Comparison of ENCODE assay signal across 29 mouse cellular contexts in genomic region chr1:55732951-55733350, GRCm38 (mm10).
DNase-seq lines count a peak whose midpoint lies in the region; ATAC-seq and TF ChIP-seq lines count a peak whose summit lies in the region.
"Had no signal": no experiment of that assay in that cellular context is flagged by ENCODE, and none has a peak within 500 bp of the region (broad histone marks: within the 10 kb centered on the region; RNA-seq: fewer than 3 reads in every experiment).

No protein-coding gene starts in this region.

- H3K36me3 ChIP-seq in kidney, embryonic 14.5 days (ENCODE audit: control insufficient read depth, insufficient read depth, low read length): no peaks in the 10 kb centered on the region
- H3K36me3 ChIP-seq: G1E; heart, embryonic 12.5 days; hindbrain, embryonic 10.5 days; intestine, embryonic 15.5 days; limb, embryonic 15.5 days; lung, embryonic 15.5 days; midbrain, embryonic 15.5 days; neural tube, embryonic 12.5 days had no signal

- ATAC-seq in kidney, embryonic 14.5 days (ENCODE audit: low FRiP score, low TSS enrichment): no peak
- ATAC-seq: forebrain, embryonic 14.5 days; hindbrain, embryonic 16.5 days; intestine, embryonic 15.5 days; midbrain, embryonic 15.5 days; Patski had no signal

- no peak overlapping the region for H3K9ac ChIP-seq in kidney, embryonic 14.5 days (ENCODE audit: low read depth, low read length)
- H3K9ac ChIP-seq: heart, embryonic 12.5 days; intestine, embryonic 15.5 days; limb, embryonic 15.5 days; liver, embryonic 14.5 days; lung, embryonic 15.5 days; midbrain, embryonic 15.5 days; neural tube, embryonic 12.5 days had no signal

- no peak for TF ChIP-seq CTCF in cortical plate, adult 2 months (IDR thresholded peaks at IDR 0.05; ENCODE audit: extremely low read depth, insufficient read depth, low read length)
- TF ChIP-seq CTCF in cerebellum, adult 2 months (IDR thresholded peaks at IDR 0.05; ENCODE audit: borderline replicate concordance, insufficient read depth, low read depth, low read length): no peak

- 44% methylated on average over 3 of the region's 3 CpGs for whole genome bisulfite sequencing in kidney, embryonic 14.5 days
- 93% methylated on average over 3 of the region's 3 CpGs for WGBS in cerebellum, adult 2 months

- no peaks in the 10 kb centered on the region for H3K27me3 ChIP-seq in kidney, embryonic 14.5 days (ENCODE audit: control insufficient read depth, insufficient read depth, low read length)
- no peaks in the 10 kb centered on the region for H3K27me3 ChIP-seq in cerebellum, adult 2 months (ENCODE audit: control insufficient read depth, insufficient read depth, low read length)
- H3K27me3 ChIP-seq: CH12.LX; intestine, embryonic 15.5 days; limb, embryonic 15.5 days; lung, embryonic 15.5 days; midbrain, embryonic 15.5 days; neural tube, embryonic 12.5 days; Patski had no signal

- no peaks in the 10 kb centered on the region for H3K9me3 ChIP-seq in kidney, embryonic 14.5 days (ENCODE audit: control insufficient read depth, low read length)
- H3K9me3 ChIP-seq: G1E; hindbrain, embryonic 10.5 days; intestine, embryonic 15.5 days; limb, embryonic 15.5 days; lung, embryonic 15.5 days; midbrain, embryonic 15.5 days; neural tube, embryonic 12.5 days had no signal

- 0 out of 2 replicates have a peak, but pooled peaks cover 3% of the 10 kb centered on the region for H3K4me1 ChIP-seq in kidney, embryonic 14.5 days (ENCODE audit: control insufficient read depth, insufficient read depth, low read length)
- H3K4me1 ChIP-seq in cortical plate, adult 2 months (ENCODE audit: control insufficient read depth, insufficient read depth, low read length): peaks cover 1% of the 10 kb centered on the region; the same call in 1 of the 2 replicates
- H3K4me1 ChIP-seq in cerebellum, adult 2 months (ENCODE audit: control insufficient read depth, insufficient read depth, low read length): no peaks in the 10 kb centered on the region
- H3K4me1 ChIP-seq: hindbrain, embryonic 10.5 days; intestine, embryonic 15.5 days; limb, embryonic 15.5 days; lung, embryonic 15.5 days; midbrain, embryonic 15.5 days; neural tube, embryonic 12.5 days had no signal

- DNase-seq in kidney, adult 18-20 months: peak; percentile 20
- DNase-seq in adrenal gland, postnatal 10 days: peak; percentile 22
- DNase-seq in kidney, postnatal 10 days: peak; percentile 30
- no peak for DNase-seq in gastrocnemius, postnatal 25 days
- DNase-seq in cerebellum, adult 2 months: no peak
- DNase-seq: B cell, adult 2 months; cerebellum, adult 18-20 months; cerebellum, postnatal 36 days; gastrocnemius, postnatal 10 days; heart, adult 11 months; heart, postnatal 10 days; left cerebral cortex, postnatal 4 days; lung, postnatal 4 days; thymus, postnatal 36 days had no signal

- H3K27ac ChIP-seq in kidney, embryonic 14.5 days (ENCODE audit: low read depth, low read length): no peak overlapping the region
- peak overlapping the region; percentile 47; the same call in 1 of the 2 replicates for H3K27ac ChIP-seq in cortical plate, adult 2 months (ENCODE audit: insufficient read depth, low read length)
- H3K27ac ChIP-seq in cerebellum, adult 2 months (ENCODE audit: insufficient read depth, low read length): no peak overlapping the region; the same call in 1 of the 2 replicates
- H3K27ac ChIP-seq: hindbrain, embryonic 10.5 days; intestine, embryonic 15.5 days; limb, embryonic 15.5 days; liver, embryonic 14.5 days; lung, embryonic 15.5 days; midbrain, embryonic 15.5 days; neural tube, embryonic 12.5 days had no signal

- H3K4me3 ChIP-seq in kidney, embryonic 14.5 days (ENCODE audit: low read length): no peak overlapping the region
- H3K4me3 ChIP-seq in cortical plate, adult 2 months (ENCODE audit: insufficient read depth, low read length): no peak overlapping the region
- no peak overlapping the region for H3K4me3 ChIP-seq in cerebellum, adult 2 months (replicated peaks; ENCODE audit: insufficient read depth, low read depth, low read length)
- H3K4me3 ChIP-seq: heart, embryonic 12.5 days; hindbrain, embryonic 10.5 days; intestine, embryonic 15.5 days; limb, embryonic 15.5 days; lung, embryonic 15.5 days; midbrain, embryonic 15.5 days; neural tube, embryonic 12.5 days had no signal

- no peak for TF ChIP-seq POLR2A in cortical plate, adult 2 months (IDR thresholded peaks at IDR 0.05; ENCODE audit: extremely low read depth, insufficient read depth, low read length)
- TF ChIP-seq POLR2A in cerebellum, adult 2 months (IDR thresholded peaks at IDR 0.05; ENCODE audit: borderline replicate concordance, insufficient read depth, low read length): no peak

- no peak overlapping the region for H3K4me2 ChIP-seq in kidney, embryonic 14.5 days (replicated peaks; ENCODE audit: low read depth, low read length)
- H3K4me2 ChIP-seq: heart, embryonic 12.5 days; intestine, embryonic 15.5 days; limb, embryonic 15.5 days; lung, embryonic 15.5 days; midbrain, embryonic 15.5 days; neural tube, embryonic 12.5 days had no signal

Comparison
In these comparisons a context has a peak if more than half of its experiments do, and no peak if none do; other contexts are left out.
1. DNase-seq: peak in kidney, adult 18-20 months (single experiment), adrenal gland, postnatal 10 days (single experiment) and kidney, postnatal 10 days (single experiment); none in gastrocnemius, postnatal 25 days (single experiment) and cerebellum, adult 2 months (0 of 2).